Mouse (Mus musculus) cerebellum, adult (tissue): ENCODE measurements around the gene Gramd1c.

Experiments
- ATAC-seq: cut with Nextera tagmentation; 2 replicates; pipeline ENCODE4 v1.9.2; 2017; ENCODE audit warnings: mild to moderate bottlenecking, moderate library complexity, mixed read lengths; ENCODE audit not compliant: insufficient number of reproducible peaks, low FRiP score, low TSS enrichment

The Gramd1c gene

GRCm38 (mm10) chr16:44063025-44063894 lies at the start of gene Gramd1c:
Gene Gramd1c (minus strand): TSS chr16:44063345.
- peak; percentile 79 for ATAC-seq

GRCm38 (mm10) chr16:44109002-44109401 lies 45.9 kb upstream of the Gramd1c start:
- no peak for ATAC-seq

- ATAC-seq: no peak
Measured at GRCm38 (mm10) chr16:44105211-44105610, 42.1 kb upstream of the Gramd1c start.

GRCm38 (mm10) chr16:44103806-44104766 lies 40.9 kb upstream of the Gramd1c start:
- ATAC-seq: no peak

GRCm38 (mm10) chr16:44102925-44103324 lies 39.8 kb upstream of the Gramd1c start:
- no peak for ATAC-seq

- ATAC-seq: no peak
Measured at GRCm38 (mm10) chr16:44101181-44101710, 38.1 kb upstream of the Gramd1c start.

- ATAC-seq: no peak
Measured at GRCm38 (mm10) chr16:44099377-44099776, 36.2 kb upstream of the Gramd1c start.

GRCm38 (mm10) chr16:44087650-44088049 lies 24.5 kb upstream of the Gramd1c start:
- ATAC-seq: no peak

- no peak for ATAC-seq
Measured at GRCm38 (mm10) chr16:44061341-44061740, 1.8 kb downstream of the Gramd1c start.

- no peak for ATAC-seq
Measured at GRCm38 (mm10) chr16:44060604-44061286, 2.4 kb downstream of the Gramd1c start.

GRCm38 (mm10) chr16:44058745-44059144 lies 4.4 kb downstream of the Gramd1c start:
- ATAC-seq: peak; percentile 47; the same call in 1 of the 2 replicates

GRCm38 (mm10) chr16:44055766-44056165 lies 7.4 kb downstream of the Gramd1c start:
- ATAC-seq: no peak

GRCm38 (mm10) chr16:44053265-44053664 lies 9.9 kb downstream of the Gramd1c start:
- no peak for ATAC-seq

GRCm38 (mm10) chr16:44052390-44052789 lies 10.8 kb downstream of the Gramd1c start:
- ATAC-seq: no peak

- ATAC-seq: no peak
Measured at GRCm38 (mm10) chr16:44050139-44050538, 13.0 kb downstream of the Gramd1c start.

- ATAC-seq: no peak
Measured at GRCm38 (mm10) chr16:44039112-44039511, 24.0 kb downstream of the Gramd1c start.

GRCm38 (mm10) chr16:44035221-44035620 lies 27.9 kb downstream of the Gramd1c start:
- ATAC-seq: no peak

- no peak for ATAC-seq
Measured at GRCm38 (mm10) chr16:44033365-44033764, 29.8 kb downstream of the Gramd1c start.

GRCm38 (mm10) chr16:44029273-44029672 lies 33.9 kb downstream of the Gramd1c start:
- ATAC-seq: no peak

GRCm38 (mm10) chr16:44026822-44027221 lies 36.3 kb downstream of the Gramd1c start:
- no peak for ATAC-seq
